Mouse (Mus musculus): Measurements from ENCODE around the gene Prkaa2. TPM values are rescaled to one million over a fixed set of nuclear protein-coding genes. Genes with fewer than 3 reads are reported as not detected.

Prkaa2 gene
- polyA plus RNA-seq, 1 experiment from 2014 or later, result 5.5 TPM

DNA sequence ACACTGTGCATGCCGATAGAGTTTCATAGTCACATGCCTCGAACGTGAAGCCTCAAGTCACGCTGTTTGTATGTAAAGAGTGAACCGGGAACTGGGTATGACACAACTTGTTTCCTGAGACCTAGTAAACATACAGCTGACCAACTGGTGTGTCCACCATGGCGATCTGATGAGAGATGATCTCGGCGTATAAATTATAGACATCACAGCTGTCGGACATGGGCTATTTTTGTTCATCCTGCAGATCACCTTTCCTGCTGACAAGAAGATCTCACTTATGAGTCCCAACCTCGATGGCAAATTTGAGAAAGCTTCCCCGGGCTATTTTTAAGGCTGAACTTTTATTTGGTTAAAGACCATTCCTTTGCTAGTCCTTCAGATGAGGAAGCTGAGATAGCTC, 2.1 kb upstream of the Prkaa2 start:
- ATAC-seq (ENCODE audit: low FRiP score, low TSS enrichment), result no peak
- no peaks in the 10 kb centered on the region for H3K36me3 ChIP-seq (ENCODE audit: control insufficient read depth, insufficient read depth, low read length)
- H3K4me2 ChIP-seq (replicated peaks; ENCODE audit: low read depth, low read length), result no peak overlapping the region
- H3K4me3 ChIP-seq (ENCODE audit: low read length), result no peak overlapping the region
- H3K27ac ChIP-seq (ENCODE audit: low read depth, low read length), result no peak overlapping the region
- no peaks in the 10 kb centered on the region for H3K9me3 ChIP-seq (ENCODE audit: control insufficient read depth, low read length)
- H3K9ac ChIP-seq (ENCODE audit: low read depth, low read length), result no peak overlapping the region
- peaks cover 14% of the 10 kb centered on the region for H3K27me3 ChIP-seq (ENCODE audit: control insufficient read depth, insufficient read depth, low read length)
- peaks cover 5% of the 10 kb centered on the region; the same call in 1 of the 2 replicates for H3K4me1 ChIP-seq (ENCODE audit: control insufficient read depth, insufficient read depth, low read length)
- WGBS, result 83% methylated on average over 11 of the region's 11 CpGs

DNA sequence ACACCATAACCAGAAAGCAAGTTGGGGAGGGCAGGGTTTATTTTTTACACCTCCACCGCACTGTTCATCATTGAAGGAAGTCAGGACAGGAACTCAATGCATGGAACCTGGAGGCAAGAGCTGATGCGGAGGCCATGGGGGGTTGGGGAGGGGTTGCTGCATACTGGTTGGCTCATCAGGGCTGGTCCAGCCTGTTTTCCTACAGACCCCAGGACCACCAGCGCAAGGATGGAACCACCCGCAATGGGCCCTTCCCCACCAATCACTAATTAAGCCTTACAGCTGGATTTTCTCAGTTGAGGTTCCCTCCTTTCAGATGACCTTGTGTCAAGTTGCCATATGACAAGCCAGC, 970 bp upstream of the Prkaa2 start:
- H3K9me3 ChIP-seq (ENCODE audit: control insufficient read depth, low read length), result no peaks in the 10 kb centered on the region
- no peak for ATAC-seq (ENCODE audit: low FRiP score, low TSS enrichment)
- peaks cover 5% of the 10 kb centered on the region; the same call in 1 of the 2 replicates for H3K4me1 ChIP-seq (ENCODE audit: control insufficient read depth, insufficient read depth, low read length)
- no peak overlapping the region for H3K27ac ChIP-seq (ENCODE audit: low read depth, low read length)
- H3K4me2 ChIP-seq (replicated peaks; ENCODE audit: low read depth, low read length), result peak overlapping the region; percentile 97
- H3K36me3 ChIP-seq (ENCODE audit: control insufficient read depth, insufficient read depth, low read length), result no peaks in the 10 kb centered on the region
- 62% methylated on average over 4 of the region's 4 CpGs for WGBS
- no peak overlapping the region for H3K9ac ChIP-seq (ENCODE audit: low read depth, low read length)
- H3K27me3 ChIP-seq (ENCODE audit: control insufficient read depth, insufficient read depth, low read length), result peaks cover 14% of the 10 kb centered on the region
- peak overlapping the region; percentile 76; the same call in 1 of the 2 replicates for H3K4me3 ChIP-seq (ENCODE audit: low read length)

DNA sequence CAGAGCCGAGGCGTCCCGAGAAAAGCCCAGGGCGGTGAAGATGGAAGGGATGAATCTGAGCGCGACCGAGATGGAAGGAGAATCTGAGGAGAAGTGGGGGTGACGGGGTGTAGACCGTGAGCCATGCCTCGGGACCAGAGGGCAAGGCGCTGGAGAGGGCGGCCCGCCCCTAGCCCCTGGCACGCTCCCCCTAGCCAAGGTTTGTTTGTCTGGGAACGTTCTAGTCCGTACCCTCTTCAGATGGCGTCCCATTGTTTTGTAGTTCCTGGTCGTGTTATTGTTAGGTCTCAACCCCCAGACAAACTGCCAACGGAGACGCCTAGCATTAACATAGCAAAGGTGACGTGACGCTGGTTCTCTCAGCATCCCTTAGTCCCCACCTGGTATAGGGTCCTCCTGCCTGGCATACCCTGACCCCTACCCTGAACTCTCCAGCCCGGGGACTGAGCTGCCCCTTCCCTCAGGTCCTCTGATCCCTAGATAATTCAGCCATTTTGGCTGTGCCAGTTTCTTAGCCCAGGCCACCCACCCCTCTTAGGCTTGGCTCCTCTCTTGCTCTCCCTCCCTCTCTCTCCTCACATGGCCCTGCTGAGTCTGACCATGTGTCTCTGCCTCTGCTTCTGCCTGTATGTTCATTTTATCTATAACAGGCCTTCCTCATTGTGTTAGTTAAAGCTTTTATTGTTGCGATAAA, 447 bp upstream of the Prkaa2 start:
- Histone ChIP-seq H3K36me3 (ENCODE audit: control insufficient read depth, insufficient read depth, low read length) (no peaks in the 10 kb centered on the region), H3K4me1 (ENCODE audit: control insufficient read depth, insufficient read depth, low read length) (peaks cover 5% of the 10 kb centered on the region; the same call in 1 of the 2 replicates), H3K27me3 (ENCODE audit: control insufficient read depth, insufficient read depth, low read length) (peaks cover 14% of the 10 kb centered on the region), H3K9me3 (ENCODE audit: control insufficient read depth, low read length) (no peaks in the 10 kb centered on the region), H3K4me2 (replicated peaks; ENCODE audit: low read depth, low read length) (peak overlapping the region; percentile 97), H3K27ac (ENCODE audit: low read depth, low read length) (no peak overlapping the region), H3K9ac (ENCODE audit: low read depth, low read length) (peak overlapping the region; percentile 69), H3K4me3 (ENCODE audit: low read length) (peak overlapping the region; percentile 76)
- ATAC-seq (ENCODE audit: low FRiP score, low TSS enrichment), result peak; percentile 59
- 3% methylated on average over 23 of the region's 24 CpGs for WGBS

DNA sequence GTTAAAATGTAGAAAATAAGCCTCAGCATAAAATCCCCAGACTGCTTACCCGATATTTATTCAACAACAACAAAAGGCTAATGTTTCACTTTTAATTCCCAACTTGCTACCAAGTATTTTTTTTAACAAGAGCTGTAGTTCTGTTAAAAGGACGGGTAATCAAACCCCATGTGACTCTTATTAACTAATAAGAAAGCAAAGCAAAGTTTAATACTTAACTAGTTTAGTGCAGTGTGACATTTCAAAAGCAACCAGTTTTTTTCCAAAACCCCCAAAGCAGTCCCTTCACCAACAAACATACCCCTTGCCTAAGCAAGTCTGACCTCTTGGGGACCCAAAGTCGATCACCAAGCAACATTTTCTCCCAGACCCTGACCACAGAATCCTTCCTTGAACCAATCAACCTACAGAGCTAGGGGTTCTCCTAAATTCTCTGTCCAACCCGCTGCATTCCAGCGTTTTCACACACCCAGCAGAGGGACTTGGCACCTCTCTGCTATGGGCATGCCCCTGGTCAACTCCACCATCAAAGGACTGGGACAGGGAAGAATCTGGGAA, 970 bp downstream of the Prkaa2 start:
- no peak for ATAC-seq (ENCODE audit: low FRiP score, low TSS enrichment)
- Histone ChIP-seq H3K9me3 (ENCODE audit: control insufficient read depth, low read length) (no peaks in the 10 kb centered on the region), H3K4me2 (replicated peaks; ENCODE audit: low read depth, low read length) (peak overlapping the region; percentile 97), H3K4me3 (ENCODE audit: low read length) (peak overlapping the region; percentile 76), H3K27me3 (ENCODE audit: control insufficient read depth, insufficient read depth, low read length) (peaks cover 14% of the 10 kb centered on the region), H3K9ac (ENCODE audit: low read depth, low read length) (0 out of 2 replicates have a peak overlapping the region, but pooled peaks have one; percentile 69), H3K36me3 (ENCODE audit: control insufficient read depth, insufficient read depth, low read length) (no peaks in the 10 kb centered on the region), H3K27ac (ENCODE audit: low read depth, low read length) (no peak overlapping the region), H3K4me1 (ENCODE audit: control insufficient read depth, insufficient read depth, low read length) (peaks cover 5% of the 10 kb centered on the region; the same call in 1 of the 2 replicates)
- 22% methylated on average over 5 of the region's 5 CpGs for WGBS

DNA sequence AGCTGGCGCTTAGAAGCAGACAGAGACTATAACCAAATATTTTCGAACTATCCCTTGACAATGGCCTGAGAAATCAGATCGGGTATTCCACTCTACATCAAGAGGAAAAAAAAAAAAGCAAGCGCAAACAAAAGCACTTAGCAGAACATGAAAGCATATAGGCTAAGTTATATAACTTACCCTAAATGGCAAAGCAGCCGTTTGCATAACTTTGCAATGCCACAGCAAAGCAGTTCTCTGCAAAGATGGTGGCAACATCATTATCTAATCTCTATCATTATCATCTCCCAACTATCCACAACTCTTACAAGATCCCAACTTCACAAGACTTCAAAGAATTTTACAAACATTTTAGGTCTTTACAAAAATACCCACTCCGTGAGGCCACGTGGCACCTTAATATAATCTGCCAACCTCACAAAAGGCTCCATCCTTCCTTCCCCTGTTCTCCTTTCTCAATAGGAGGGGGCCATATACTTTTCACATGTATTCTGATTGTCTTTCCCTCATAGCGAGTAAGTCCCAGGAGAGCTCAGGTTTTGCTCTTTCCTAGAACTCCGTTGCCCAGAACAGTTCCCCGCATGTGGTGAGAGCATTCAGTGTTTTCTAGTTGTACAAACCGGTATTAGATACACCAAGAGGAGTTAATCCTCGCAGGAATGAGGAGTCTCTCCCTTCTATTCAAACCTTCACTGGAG, 1.6 kb downstream of the Prkaa2 start:
- H3K27me3 ChIP-seq (ENCODE audit: control insufficient read depth, insufficient read depth, low read length), result peaks cover 14% of the 10 kb centered on the region
- no peak overlapping the region for H3K9ac ChIP-seq (ENCODE audit: low read depth, low read length)
- H3K4me1 ChIP-seq (ENCODE audit: control insufficient read depth, insufficient read depth, low read length), result peaks cover 5% of the 10 kb centered on the region; the same call in 1 of the 2 replicates
- H3K36me3 ChIP-seq (ENCODE audit: control insufficient read depth, insufficient read depth, low read length), result no peaks in the 10 kb centered on the region
- no peak overlapping the region for H3K27ac ChIP-seq (ENCODE audit: low read depth, low read length)
- no peaks in the 10 kb centered on the region for H3K9me3 ChIP-seq (ENCODE audit: control insufficient read depth, low read length)
- H3K4me3 ChIP-seq (ENCODE audit: low read length), result no peak overlapping the region
- ATAC-seq (ENCODE audit: low FRiP score, low TSS enrichment), result no peak
- WGBS, result 74% methylated on average over 12 of the region's 12 CpGs
- peak overlapping the region; percentile 97 for H3K4me2 ChIP-seq (replicated peaks; ENCODE audit: low read depth, low read length)

DNA sequence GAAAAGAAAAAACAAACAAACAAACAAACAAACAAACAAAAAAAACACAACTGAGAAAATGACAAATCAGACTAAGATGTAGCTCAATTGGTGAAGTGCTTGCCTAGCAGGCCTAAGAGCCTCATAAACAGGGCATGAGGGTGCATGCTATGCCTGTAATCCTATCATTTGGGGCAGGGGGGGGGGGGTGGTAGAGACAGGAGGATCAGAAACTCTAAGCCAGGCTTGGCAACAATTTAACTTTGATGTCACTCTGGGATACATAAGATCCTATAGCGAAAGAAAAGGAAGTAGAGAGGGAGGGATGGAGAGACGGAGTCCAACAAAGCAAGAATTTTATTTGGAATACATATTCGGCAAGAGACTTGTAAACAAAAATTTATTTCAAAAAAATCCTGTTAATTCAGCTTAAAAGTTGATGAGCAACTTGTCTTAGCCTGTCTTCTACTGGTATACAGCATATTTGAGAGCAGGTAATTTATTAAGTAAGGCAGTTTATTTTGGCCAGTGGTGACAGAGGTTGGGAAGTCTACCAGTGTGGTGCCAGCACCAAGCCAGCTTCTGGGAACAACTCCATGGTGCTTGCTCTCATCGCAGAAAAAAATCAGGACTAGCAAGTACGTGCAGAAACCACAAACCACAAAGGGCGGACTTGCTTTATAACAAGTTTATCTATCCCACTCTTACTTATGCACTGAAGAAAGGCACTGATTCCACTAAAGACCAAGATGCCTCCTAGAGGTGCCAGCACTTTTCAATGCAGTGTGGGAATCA, 5.4 kb downstream of the Prkaa2 start:
- no peaks in the 10 kb centered on the region for H3K36me3 ChIP-seq (ENCODE audit: control insufficient read depth, insufficient read depth, low read length)
- no peak for ATAC-seq (ENCODE audit: low FRiP score, low TSS enrichment)
- WGBS, result 93% methylated on average over 6 of the region's 6 CpGs

DNA sequence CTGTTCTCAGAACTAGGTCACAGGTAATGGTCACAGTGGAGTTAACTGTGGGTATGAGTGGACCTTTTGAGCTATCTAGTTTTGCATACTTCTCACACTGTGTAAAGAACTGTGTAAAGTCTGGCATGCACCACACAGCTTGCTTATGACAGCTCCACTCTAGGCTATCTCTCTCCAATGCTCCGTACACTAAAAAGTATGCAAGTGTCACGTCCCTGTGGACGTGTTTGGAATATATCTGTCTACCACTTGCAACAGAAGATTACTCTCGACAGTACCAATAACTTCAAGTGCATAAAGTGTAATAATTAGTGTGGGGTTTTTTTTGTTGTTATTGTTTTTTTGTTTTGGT, 8.4 kb downstream of the Prkaa2 start:
- H3K4me3 ChIP-seq (ENCODE audit: low read length), result no peak overlapping the region
- no peaks in the 10 kb centered on the region for H3K4me1 ChIP-seq (ENCODE audit: control insufficient read depth, insufficient read depth, low read length)
- H3K4me2 ChIP-seq (replicated peaks; ENCODE audit: low read depth, low read length), result no peak overlapping the region
- ATAC-seq (ENCODE audit: low FRiP score, low TSS enrichment), result no peak
- H3K9me3 ChIP-seq (ENCODE audit: control insufficient read depth, low read length), result no peaks in the 10 kb centered on the region
- no peaks in the 10 kb centered on the region for H3K27me3 ChIP-seq (ENCODE audit: control insufficient read depth, insufficient read depth, low read length)
- no peak overlapping the region for H3K9ac ChIP-seq (ENCODE audit: low read depth, low read length)
- WGBS, result 86% methylated on average over 4 of the region's 4 CpGs
- no peak overlapping the region for H3K27ac ChIP-seq (ENCODE audit: low read depth, low read length)
- H3K36me3 ChIP-seq (ENCODE audit: control insufficient read depth, insufficient read depth, low read length), result no peaks in the 10 kb centered on the region

More for the DNA sequence above, 5.4 kb downstream of the Prkaa2 start:
- H3K4me1 ChIP-seq (ENCODE audit: control insufficient read depth, insufficient read depth, low read length), result no peaks in the 10 kb centered on the region
- H3K9me3 ChIP-seq (ENCODE audit: control insufficient read depth, low read length), result no peaks in the 10 kb centered on the region
- H3K9ac ChIP-seq (ENCODE audit: low read depth, low read length), result no peak overlapping the region
- H3K4me3 ChIP-seq (ENCODE audit: low read length), result no peak overlapping the region
- peaks cover 9% of the 10 kb centered on the region for H3K27me3 ChIP-seq (ENCODE audit: control insufficient read depth, insufficient read depth, low read length)
- H3K27ac ChIP-seq (ENCODE audit: low read depth, low read length), result no peak overlapping the region
- no peak overlapping the region for H3K4me2 ChIP-seq (replicated peaks; ENCODE audit: low read depth, low read length)

DNA sequence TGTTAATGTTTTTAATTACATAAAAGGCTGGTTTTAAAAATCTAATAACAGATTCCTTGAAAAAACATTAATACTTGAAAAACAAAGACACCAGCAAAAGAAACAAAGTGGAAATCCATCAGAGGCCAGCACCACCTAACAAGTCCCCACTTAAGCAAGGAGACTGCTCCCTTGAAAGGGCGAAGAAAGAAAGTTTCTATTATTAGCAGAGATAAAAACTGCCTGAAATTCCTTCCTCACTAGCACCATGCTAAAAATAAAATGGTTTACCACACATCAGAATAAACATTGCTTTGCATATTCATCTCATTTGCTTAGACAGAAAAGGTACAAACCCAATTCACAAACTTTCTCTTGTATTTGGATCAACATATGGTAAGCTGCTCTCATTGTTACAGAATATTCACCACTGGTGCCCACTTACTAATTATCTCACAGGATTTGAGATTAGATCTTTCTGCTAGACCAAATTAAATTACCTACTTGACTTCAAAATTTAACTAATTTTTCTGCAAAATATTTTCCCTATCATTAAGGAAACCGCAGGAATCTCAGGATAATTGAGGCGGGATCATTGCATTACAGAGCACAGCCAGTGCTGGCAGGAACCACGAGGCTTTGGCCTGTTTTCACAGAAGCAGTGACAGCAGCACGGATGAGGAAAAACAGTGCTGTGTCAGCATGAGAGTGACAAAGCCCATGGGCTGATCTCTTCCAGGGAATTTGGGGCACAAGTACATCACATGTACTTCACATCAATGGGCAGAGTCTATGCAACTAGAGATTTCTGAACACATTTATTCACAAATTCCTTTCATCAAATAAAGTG, 9.0 kb downstream of the Prkaa2 start:
- H3K4me3 ChIP-seq (ENCODE audit: low read length), result no peak overlapping the region
- 60% methylated on average over 5 of the region's 5 CpGs for WGBS
- no peak overlapping the region for H3K4me2 ChIP-seq (replicated peaks; ENCODE audit: low read depth, low read length)
- H3K27me3 ChIP-seq (ENCODE audit: control insufficient read depth, insufficient read depth, low read length), result no peaks in the 10 kb centered on the region
- no peaks in the 10 kb centered on the region for H3K9me3 ChIP-seq (ENCODE audit: control insufficient read depth, low read length)
- H3K9ac ChIP-seq (ENCODE audit: low read depth, low read length), result no peak overlapping the region
- H3K36me3 ChIP-seq (ENCODE audit: control insufficient read depth, insufficient read depth, low read length), result no peaks in the 10 kb centered on the region
- no peaks in the 10 kb centered on the region for H3K4me1 ChIP-seq (ENCODE audit: control insufficient read depth, insufficient read depth, low read length)
- no peak for ATAC-seq (ENCODE audit: low FRiP score, low TSS enrichment)
- H3K27ac ChIP-seq (ENCODE audit: low read depth, low read length), result no peak overlapping the region
